Mouse (Mus musculus) gastrocnemius, postnatal 36 days (tissue): ENCODE results near the gene Psip1. TPM values are rescaled to one million over a fixed set of nuclear protein-coding genes. Genes with fewer than 3 reads are reported as not detected.

Source experiments
- DNase-seq, 2 experiments: peaks; one replicate each; pipeline ENCODE4 v3.0.0; 2022
- intact Hi-C: fragments of 180-260 bp; cut with DNase I; formaldehyde crosslinking; loops from one replicate; pipeline ENCODE4 v1.15.1; 2025
- total RNA-seq, 2 experiments: library from RNA; stranded (reverse); gene quantifications; 2 replicates each; pipeline ENCODE4 v1.2.3; 2021

The Psip1 gene
- total RNA-seq, 2 experiments from 2014 or later: 15.0 to 17.4 TPM

DNA sequence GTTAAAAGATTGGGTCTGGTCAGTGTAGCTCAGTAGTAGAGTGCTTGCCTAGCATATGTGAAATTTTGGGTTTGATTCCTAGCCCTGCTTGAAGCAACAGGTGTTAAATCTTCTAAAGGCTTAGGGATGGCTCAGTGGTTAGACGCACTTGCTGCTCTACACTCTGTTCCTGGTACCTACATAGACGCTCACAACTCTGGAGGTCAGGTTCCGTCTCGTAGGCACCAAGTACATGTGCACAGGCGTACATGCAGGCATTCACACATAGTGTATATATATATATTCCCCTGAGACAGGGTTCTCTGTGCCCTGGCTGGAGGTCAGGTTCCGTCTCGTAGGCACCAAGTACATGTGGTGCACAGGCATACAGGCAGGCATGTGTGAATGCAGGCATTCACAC is 59.1 kb downstream of the Psip1 start:
- DNase-seq: no peak
- intact Hi-C loops: no loop called here

DNA sequence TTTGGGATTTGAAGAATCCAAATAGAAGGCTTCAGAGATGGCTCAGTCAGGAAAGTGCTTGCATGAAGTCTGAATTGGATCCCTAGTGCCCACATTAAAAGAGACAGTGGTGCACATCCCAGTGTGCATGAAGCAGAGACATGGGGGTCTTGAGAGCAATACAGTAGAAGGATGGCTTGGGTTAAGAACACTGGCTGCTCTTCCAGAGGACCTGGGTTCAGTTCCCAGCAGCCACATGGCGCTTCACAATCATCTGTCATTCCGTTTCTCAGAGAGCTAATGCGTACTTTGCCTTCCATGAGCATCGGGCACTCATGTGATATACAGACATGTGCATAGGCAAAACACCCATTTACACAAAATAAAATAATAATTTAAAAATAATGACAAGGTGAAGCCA is 61.1 kb downstream of the Psip1 start:
- no peak for DNase-seq
- intact Hi-C loops: no loop called here

DNA sequence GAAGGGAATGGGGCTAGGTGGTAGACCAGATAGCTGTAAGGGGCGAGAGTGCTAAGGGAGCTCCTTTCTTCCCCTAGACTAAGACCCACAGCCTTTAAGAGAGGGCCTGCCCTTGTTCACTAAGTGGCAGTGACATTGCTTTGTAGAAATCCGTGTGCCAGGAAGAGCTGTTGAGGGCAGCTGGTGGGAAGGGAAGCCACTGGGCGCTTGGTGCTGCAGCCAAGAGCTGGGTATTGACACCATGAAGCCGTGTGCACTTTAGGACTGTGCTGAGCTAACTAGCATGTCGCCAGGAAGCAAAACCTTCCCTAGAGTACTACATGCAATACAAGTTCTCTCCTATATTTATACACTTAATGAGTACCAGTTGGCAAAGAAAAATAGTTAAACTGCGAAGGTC is 62.6 kb downstream of the Psip1 start:
- DNase-seq: no peak
- intact Hi-C loops: no loop called here

DNA sequence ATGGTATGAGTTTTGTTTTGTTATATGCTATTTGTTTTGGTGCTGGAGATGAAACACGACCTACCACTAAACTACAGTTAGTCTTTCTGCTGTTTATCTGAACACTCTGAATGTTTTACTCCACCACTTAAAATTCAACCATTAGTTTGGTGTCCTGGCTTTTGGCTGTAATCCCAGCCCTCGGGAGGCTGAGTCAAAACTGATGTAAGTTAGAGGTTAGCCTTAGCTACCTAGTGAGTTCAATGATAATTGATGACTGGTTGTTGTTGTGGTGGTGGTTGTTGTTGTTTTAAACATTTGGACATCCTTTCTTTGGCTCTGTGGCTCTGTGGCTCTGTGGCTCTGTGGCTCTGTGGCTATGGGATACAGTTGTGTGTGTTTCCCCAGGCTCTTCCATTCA is 67.5 kb downstream of the Psip1 start:
- intact Hi-C loops: no loop called here
- DNase-seq: no peak

DNA sequence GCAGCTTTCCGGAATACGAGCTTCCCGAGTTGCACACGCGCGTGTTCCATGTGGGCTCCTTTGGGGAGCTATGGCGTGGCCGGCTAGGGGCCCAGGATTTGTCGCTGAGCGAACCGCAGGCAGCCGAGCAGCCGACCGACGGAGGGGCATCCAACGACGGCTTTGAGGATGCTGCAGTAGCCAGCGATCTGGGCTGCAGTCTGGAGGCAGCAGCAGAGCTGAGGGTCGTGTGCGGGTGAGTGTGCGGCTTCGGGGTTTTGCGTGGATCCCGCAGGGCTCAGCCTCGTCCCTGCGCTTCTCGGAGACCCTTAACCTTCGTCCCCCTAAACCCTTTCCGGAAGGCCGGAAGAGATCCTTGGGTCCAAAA is 68.5 kb downstream of the Psip1 start:
- intact Hi-C loops: no loop called here
- no peak for DNase-seq

DNA sequence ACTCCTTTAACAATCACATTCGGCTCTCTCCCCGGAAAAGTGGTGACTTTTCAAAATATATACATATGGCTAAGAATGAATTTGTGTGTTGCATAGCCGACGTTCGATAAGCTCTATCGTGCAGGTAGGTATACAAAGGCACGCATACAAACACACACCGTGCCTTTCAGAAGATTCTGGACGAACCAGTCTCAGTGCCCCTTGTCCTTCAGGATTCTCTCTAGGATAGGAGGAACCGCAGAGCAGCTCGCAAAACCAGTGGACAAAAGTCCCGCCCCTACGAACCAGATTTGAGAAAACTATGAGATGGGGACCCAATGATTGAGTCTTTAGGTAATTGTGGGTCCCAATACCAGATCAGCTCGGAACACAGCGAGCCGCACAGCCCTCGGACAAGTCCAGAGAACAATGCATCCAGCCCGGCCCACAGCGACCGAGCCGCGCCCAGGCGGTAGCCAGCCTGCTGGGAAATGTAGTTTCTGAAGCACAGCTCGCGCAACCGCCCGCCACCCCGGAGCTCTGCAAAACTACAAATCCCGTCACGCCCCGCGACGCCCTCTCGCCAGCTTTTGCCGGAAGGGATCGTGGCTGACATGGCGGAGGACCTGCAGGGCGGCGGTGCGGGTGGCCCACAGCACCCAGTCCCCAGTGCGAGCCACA is 69.0 kb downstream of the Psip1 start, which contains the start of gene Snapc3:
Gene Snapc3, plus strand, starts transcription at position 565 of the 660 bp plus-strand sequence.
- peak; percentile 91 to 95 for DNase-seq
- intact Hi-C loops: no loop called here

DNA sequence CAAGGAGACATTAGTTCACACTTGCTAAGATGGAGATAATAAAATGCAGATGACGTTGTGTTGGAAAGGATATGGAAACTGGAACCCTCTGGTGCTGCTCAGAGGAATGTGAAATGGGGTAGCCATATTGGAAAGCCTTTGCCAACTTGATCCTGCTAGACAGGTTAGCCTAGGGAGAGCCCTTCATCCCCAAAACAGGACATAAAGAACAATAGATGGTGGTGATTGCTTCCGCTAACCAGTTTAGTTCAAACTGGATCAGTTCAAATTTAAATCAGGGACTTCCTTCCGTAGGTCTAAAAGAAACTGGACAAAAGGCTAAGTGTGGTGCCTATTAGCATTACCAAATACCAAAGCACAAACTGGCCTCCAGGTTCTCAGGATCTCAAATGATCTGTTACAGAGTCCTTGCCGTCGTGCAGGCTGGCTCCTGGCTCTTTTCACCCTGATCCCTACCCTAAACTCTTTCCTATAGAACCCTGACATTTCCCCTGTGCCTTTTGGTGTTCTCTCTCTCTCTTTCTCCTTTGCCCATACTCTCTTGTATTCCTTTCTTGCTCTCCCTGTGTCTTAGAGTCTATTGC is 71.9 kb downstream of the Psip1 start:
- intact Hi-C loops: loop anchor here (5.0 kb wide), 1 partner anchor 112 kb away; no protein-coding TSS in a partner anchor
- DNase-seq: no peak

DNA sequence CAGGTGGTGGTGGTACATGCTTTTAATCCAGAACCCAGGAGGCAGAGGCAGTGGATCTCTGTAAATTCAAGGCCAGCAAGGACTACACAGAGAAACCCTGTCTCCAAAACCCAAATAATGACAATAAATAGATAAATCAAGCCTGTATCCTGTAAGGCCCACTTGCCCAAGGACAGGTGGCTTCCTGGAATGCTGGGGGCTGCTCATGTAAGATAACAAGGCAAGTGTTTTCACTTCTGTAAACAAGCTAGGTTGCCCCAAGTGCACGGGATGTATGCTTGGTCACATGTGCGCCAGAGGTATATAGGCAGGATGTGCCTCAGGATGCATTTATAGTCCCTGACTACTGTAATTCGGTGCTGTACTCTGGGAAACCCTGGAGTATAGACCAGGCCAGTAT is 74.2 kb downstream of the Psip1 start:
- intact Hi-C loops: loop anchor here (5.0 kb wide), 1 partner anchor 110 kb away; no protein-coding TSS in a partner anchor
- no peak for DNase-seq

DNA sequence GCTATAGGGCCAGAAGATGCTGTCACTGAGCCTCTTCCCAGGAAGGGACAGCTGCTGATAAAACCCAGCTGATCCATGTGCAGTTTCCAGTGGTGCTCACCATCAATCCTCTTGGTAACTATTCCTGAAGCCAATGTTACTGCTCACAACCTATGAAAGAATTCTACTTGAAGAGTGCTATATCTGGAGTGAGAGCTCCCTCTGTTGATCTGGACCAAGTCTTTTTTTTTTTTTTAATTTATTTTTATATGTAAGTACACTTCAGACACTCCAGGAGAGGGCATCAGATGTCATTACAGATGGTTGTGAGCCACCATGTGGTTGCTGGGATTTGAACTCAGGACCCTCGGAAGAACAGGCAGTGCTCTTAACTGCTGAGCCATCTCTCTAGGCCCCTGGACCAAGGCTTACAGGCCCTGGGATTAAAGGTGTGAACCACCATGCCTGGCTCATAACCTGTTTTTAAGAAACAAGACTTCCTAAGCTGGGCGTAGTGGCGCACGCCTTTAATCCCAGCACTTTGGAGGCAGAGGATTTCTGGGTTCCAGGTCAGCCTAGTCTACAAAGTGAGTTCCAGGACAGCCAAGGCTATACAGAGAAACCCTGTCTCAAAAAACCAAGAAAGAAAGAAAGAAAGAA is 76.3 kb downstream of the Psip1 start:
- intact Hi-C loops: loop anchor here (5.0 kb wide), 2 partner anchors 108 to 148 kb away; no protein-coding TSS in a partner anchor
- DNase-seq: no peak

DNA sequence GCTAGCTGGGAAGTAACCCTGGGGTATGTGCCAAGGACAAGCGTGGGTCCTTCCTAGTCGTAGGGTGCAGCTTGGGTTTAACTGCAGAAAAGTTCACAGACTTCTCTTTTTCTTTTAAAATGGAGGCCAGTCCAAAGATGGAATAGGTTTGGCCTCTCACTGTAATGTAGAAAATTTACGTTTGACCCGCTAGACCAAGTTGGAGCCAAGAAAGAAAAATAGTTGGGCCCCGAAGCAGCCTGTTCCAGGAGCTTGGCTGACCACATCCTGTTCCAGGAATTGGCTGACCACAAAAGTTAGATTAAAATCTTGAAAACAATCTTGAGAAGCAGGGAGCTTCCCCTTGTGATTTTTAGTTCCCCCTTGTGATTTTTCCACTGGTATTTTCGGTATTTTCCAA is 78.6 kb downstream of the Psip1 start:
- DNase-seq: no peak
- intact Hi-C loops: loop anchor here (5.0 kb wide), 1 partner anchor 145 kb away; no protein-coding TSS in a partner anchor

Other genes starting within 250 kb of the Psip1 start
- 1 to 10 TPM; 3.3 to 5.6 TPM for gene Ttc39b, start 162.2 kb downstream of the Psip1 start, total RNA-seq
- gene Snapc3, start 68.7 kb downstream of the Psip1 start, total RNA-seq: 1 to 10 TPM; 9.4 to 9.9 TPM
- 1 to 10 TPM; 1.0 to 1.1 TPM for gene Ccdc171, start 39.1 kb upstream of the Psip1 start, total RNA-seq